Mouse (Mus musculus) spleen, postnatal 14 days (tissue): ENCODE results near the gene Cnksr1.

Source experiments
- DNase-seq, 2 experiments: peaks; one replicate each; pipeline ENCODE4 v3.0.0; 2021 to 2022; ENCODE audit warnings: low spot score in 2 of 2

The Cnksr1 gene

DNA sequence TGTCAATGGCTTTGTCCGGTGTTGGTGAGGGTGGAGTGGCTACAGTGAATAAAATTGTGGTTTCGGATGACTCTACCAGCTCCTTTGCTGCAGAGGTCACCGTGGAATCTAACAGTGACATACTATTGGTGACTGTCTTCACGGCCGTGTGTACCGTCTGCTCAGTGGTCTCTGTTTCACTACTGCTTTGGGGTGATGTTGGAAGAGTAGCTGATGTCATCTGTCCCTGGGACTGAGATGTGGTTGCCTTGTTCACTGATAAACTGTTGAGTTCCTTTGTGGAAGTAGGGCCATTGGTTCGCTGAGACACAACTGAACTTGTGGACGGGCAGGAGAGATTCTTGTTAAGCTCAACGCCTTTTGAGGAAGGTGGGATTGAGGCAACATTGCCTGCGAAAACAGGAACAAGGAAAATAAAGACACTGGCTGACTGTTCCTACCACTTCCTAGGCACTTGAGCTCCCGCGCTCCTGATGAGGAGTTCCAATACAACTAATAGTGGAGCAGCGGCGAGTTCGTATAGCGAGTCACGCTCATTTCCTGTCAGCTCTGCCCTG is 34.8 kb downstream of the Cnksr1 start:
- DNase-seq = no peak

DNA sequence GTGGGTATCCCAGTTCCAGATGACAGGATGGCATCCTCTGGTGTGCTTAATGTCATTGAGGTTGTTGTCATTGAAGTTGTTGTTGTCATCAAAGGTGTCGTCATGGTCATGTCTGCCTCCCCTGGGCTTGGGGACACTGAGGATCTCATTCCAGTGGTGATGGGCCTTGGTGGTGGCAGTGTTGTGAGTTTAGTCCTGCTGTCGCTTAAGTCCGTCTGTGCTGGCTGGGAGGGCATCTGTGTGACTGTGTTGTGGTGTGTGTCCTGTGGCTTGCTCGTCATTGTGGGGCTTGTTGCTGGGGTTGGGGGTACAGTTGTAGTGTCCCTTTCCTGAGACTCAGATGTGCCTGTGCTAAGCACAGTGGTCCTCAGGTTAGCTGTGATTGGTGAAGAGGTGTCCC is 35.3 kb downstream of the Cnksr1 start, which contains the start of gene Gm7534:
Gene Gm7534, minus strand, starts transcription at position 101 of the 400 bp plus-strand sequence.
- DNase-seq = no peak

DNA sequence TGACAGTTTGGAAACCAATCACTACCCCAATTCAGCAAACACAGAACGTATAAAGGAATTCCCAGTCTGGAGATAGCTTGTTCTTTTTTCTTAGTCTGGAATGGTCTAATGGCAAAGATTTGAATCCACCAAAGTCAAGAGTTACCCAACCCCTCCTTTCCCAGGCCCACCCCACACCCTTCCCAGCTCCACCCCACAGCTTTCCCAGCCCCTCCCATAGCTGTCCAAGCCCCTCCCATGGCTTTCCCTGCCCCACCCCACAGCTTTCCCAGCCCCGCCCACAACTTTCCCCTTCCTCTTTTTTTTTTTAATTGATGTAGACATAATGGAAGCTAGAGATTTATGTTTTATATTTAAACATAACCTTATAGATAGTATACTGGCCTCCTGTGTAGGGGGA is 38.8 kb downstream of the Cnksr1 start:
- no peak for DNase-seq

DNA sequence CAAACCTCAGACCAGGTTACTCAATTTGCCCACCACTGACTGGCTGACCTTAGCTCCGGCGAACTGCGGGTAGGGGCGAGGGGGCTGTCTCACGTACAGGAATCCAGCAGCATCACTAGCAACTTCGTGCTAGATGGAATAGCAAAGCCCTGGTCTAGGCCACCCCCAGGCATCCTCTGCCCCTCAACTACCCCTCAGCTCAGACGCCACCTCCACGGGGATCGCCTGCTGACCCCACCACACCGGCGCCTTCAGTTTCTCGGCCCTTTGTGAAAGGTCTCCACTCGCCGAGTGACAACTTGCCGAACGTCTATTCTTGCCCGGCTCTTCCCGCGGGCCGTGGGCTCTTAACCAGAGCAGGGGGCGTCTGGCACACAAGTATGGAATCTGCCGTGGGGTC is 51.9 kb downstream of the Cnksr1 start:
- DNase-seq = no peak

DNA sequence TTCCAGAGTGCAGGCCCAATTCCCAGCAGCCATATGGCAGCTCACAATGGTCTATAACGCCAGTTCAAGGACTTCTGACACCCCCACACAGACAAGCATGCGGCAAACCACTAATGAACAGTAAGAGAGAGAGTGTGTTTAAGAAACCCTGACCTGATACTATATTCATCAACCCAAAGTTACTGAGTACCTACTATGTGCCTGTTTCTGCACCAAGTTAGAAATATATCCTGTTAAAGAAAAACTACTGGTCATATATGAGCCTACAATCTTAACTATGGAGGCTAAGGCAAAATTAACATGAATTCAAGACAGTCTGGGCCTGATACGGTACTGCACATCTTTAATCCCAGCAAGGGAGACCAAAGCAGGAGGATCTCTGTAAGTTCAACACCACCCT is 52.6 kb downstream of the Cnksr1 start:
- no peak for DNase-seq

DNA sequence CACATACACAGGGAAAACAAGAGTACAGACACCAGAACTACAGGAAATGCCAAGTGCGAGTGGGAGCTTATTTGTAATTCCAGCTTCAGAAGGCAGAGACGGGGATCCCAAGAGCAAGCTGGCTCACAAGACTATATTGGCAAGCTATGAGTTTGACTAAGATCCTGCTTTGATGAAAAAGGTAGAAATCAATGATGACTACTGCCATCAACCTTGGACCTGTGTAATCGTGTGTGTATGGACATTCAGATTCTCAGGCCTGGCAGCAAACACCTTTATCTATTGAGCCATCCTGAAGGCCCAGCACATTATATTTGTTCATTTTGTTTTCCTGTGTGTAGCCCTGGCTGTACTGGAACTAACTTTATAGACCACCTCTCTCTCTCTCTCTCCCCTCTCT is 54.5 kb downstream of the Cnksr1 start:
- DNase-seq = no peak

DNA sequence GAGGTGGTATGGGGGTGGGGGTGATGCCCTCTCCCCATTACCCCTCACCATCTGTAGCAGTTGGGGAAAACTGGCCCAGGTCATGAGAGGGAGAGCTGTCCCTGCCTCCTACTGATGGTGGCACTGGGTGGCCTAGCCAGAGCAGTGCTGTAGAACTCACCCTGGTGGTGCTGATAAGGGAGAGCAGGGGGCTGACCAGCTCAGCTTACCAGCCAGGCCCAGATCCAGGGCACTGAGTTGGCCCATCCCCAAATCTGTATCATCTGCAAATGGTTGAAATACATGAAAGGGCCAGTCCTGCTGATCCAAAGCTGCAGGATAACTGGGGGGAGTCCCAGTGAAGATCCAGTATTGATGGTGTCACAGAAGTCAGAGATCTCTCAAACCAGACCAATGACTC is 56.4 kb downstream of the Cnksr1 start:
- DNase-seq = peak in 1 of 2 experiments; percentile 32

DNA sequence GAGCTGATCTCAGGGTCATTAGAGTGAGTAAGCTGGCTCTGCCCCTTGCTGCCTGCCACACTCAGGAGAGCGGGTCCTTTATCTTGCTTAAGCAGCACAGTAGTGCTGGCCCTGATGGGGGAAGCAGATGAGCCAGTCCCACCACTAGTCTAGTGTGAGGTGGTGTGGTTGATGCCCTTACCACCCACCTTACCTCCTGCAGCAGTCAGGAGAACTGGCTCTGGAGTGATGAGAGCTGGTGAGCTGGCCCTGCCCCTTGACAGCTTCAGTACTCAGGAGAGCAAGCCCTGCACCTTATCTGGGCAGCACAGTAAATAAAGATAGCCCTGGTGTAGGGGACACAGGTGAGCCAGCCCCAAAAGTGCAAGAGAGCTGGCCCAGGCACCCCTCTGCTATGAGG is 57.1 kb downstream of the Cnksr1 start:
- DNase-seq = no peak
